Comparison of ENCODE assay signal across 8 mouse cellular contexts in the genomic region with DNA sequence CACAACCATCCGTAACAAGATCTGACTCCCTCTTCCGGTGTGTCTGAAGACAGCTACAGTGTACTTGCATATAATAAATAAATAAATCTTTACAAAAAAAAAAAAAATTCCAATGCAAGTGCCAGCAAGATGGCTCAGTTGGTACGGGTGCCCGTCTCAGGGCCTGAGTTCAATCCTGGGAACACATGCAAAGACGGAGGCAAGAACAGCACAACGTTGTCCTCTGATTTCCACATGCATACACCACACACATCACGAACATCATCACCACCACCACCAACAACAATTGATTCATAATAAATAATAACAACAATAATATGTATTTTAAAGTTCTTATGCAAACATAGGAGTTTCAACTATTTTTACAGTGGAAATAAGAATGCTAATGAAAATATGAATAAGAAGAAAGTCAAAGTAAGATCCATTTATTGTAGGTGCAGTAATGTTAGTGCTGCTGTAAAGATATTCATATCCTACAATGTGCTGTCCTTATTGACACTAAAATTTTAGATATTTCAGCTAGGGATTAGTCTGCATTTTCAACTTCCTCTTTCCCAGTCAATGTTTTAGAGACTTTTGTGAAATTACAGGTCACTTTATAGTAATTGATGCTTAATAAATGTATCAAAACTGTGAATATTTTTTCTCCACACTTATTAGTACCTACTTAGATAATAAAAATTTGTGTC. TPM values are rescaled to one million over a fixed set of nuclear protein-coding genes. Genes with fewer than 3 reads are reported as not detected.
DNase-seq lines count a peak whose midpoint lies in the region; ATAC-seq and TF ChIP-seq lines count a peak whose summit lies in the region.

No protein-coding gene starts in this region.

- H3K9ac ChIP-seq in kidney, embryonic 15.5 days, result no peak overlapping the region
- 0 out of 2 replicates have a peak overlapping the region, but pooled peaks have one; percentile 29 for H3K9ac ChIP-seq in hindbrain, embryonic 15.5 days
- no peak overlapping the region for H3K9ac ChIP-seq in midbrain, embryonic 16.5 days (ENCODE audit: low read depth, low read length)

- 73% methylated on average over 7 of the region's 7 CpGs for WGBS in kidney, embryonic 15.5 days
- WGBS in hindbrain, embryonic 15.5 days, result 43% methylated on average over 7 of the region's 7 CpGs
- 55% methylated on average over 7 of the region's 7 CpGs for WGBS in midbrain, embryonic 16.5 days

- H3K27me3 ChIP-seq in kidney, embryonic 15.5 days, result no peaks in the 10 kb centered on the region
- H3K27me3 ChIP-seq in hindbrain, embryonic 15.5 days, result no peaks in the 10 kb centered on the region
- H3K27me3 ChIP-seq in midbrain, embryonic 16.5 days (ENCODE audit: control insufficient read depth, insufficient read depth, low read depth, low read length), result no peaks in the 10 kb centered on the region

- no peak for ATAC-seq in kidney, embryonic 15.5 days (replicated peaks; ENCODE audit: low FRiP score)
- no peak for ATAC-seq in hindbrain, embryonic 15.5 days (ENCODE audit: low FRiP score, low read depth)
- no peak for ATAC-seq in midbrain, embryonic 16.5 days

- H3K9me3 ChIP-seq in kidney, embryonic 15.5 days (replicated peaks), result no peaks in the 10 kb centered on the region
- H3K9me3 ChIP-seq in hindbrain, embryonic 15.5 days, result no peaks in the 10 kb centered on the region
- H3K9me3 ChIP-seq in midbrain, embryonic 16.5 days (replicated peaks; ENCODE audit: control insufficient read depth, low read length, poor library complexity, severe bottlenecking), result no peaks in the 10 kb centered on the region

- H3K4me1 ChIP-seq in kidney, embryonic 15.5 days, result peaks cover 40% of the 10 kb centered on the region
- H3K4me1 ChIP-seq in bone marrow macrophage, adult 2 months (ENCODE audit: control insufficient read depth, insufficient read depth, low read length), result peaks cover 31% of the 10 kb centered on the region
- peaks cover 37% of the 10 kb centered on the region for H3K4me1 ChIP-seq in hindbrain, embryonic 15.5 days (replicated peaks)
- H3K4me1 ChIP-seq in midbrain, embryonic 16.5 days (ENCODE audit: control insufficient read depth, insufficient read depth, low read length), result peaks cover 31% of the 10 kb centered on the region

- no peaks in the 10 kb centered on the region for H3K36me3 ChIP-seq in kidney, embryonic 15.5 days
- H3K36me3 ChIP-seq in hindbrain, embryonic 15.5 days, result no peaks in the 10 kb centered on the region
- no peaks in the 10 kb centered on the region for H3K36me3 ChIP-seq in midbrain, embryonic 16.5 days (ENCODE audit: control insufficient read depth, insufficient read depth, low read length)

- DNase-seq in kidney, postnatal 10 days, result no peak
- DNase-seq in urinary bladder, postnatal 25 days (ENCODE audit: low spot score), result no peak
- DNase-seq in spleen, adult 12 weeks (ENCODE audit: low spot score), result no peak
- DNase-seq in natural killer cell, adult 2 months (ENCODE audit: low spot score in 2 of 2), result no peak

- H3K27ac ChIP-seq in kidney, embryonic 15.5 days, result no peak overlapping the region
- no peak overlapping the region for H3K27ac ChIP-seq in bone marrow macrophage, adult 2 months (ENCODE audit: insufficient read depth, low read depth, low read length)
- H3K27ac ChIP-seq in hindbrain, embryonic 15.5 days (replicated peaks), result peak overlapping the region; percentile 71; the same call in 1 of the 2 replicates
- peak overlapping the region; percentile 50; the same call in 1 of the 2 replicates for H3K27ac ChIP-seq in midbrain, embryonic 16.5 days (ENCODE audit: low read length)

- TF ChIP-seq CTCF in bone marrow macrophage, adult 2 months (IDR thresholded peaks at IDR 0.05; ENCODE audit: low read depth, low read length), result no peak

- no peak for TF ChIP-seq POLR2A in bone marrow macrophage, adult 2 months (IDR thresholded peaks at IDR 0.05; ENCODE audit: borderline replicate concordance, low read depth, low read length)

- peak overlapping the region; percentile 75 for H3K4me2 ChIP-seq in kidney, embryonic 15.5 days
- H3K4me2 ChIP-seq in hindbrain, embryonic 15.5 days, result peak overlapping the region; percentile 58
- peak overlapping the region; percentile 61 for H3K4me2 ChIP-seq in midbrain, embryonic 16.5 days (ENCODE audit: low read length)

- H3K4me3 ChIP-seq in kidney, embryonic 15.5 days (replicated peaks), result peak overlapping the region; percentile 21; the same call in 1 of the 2 replicates
- peak overlapping the region; percentile 12; the same call in 1 of the 2 replicates for H3K4me3 ChIP-seq in bone marrow macrophage, adult 2 months (ENCODE audit: insufficient read depth, low read length)
- peak overlapping the region; percentile 98 for H3K4me3 ChIP-seq in hindbrain, embryonic 15.5 days
- H3K4me3 ChIP-seq in midbrain, embryonic 16.5 days (ENCODE audit: low read depth, low read length), result peak overlapping the region; percentile 68

RNA-seq across cellular contexts. Expression of gene Cdk17, which starts 2.4 kb away (rescaled TPM):
- 16.7 and 17.2 TPM in 2 replicates for polyA plus RNA-seq in kidney, embryonic 15.5 days (2015; fragmentation: Nextera tagmentation; extraction: Ambion mirVana)
- 25.8 and 27.3 TPM in 2 replicates for polyA plus RNA-seq in bone marrow macrophage, adult 2 months (2012; ENCODE audit: insufficient read depth, insufficient read length, missing spikeins)
- polyA plus RNA-seq in hindbrain, embryonic 15.5 days (2015; fragmentation: Nextera tagmentation; extraction: Ambion mirVana), result 41.2 and 45.7 TPM in 2 replicates
- polyA plus RNA-seq in midbrain, embryonic 16.5 days (2015; fragmentation: Nextera tagmentation; extraction: Ambion mirVana), result 39.5 and 40.2 TPM in 2 replicates

Comparison
In these comparisons a context has a peak if more than half of its experiments do, and no peak if none do; other contexts are left out.
1. H3K27ac ChIP-seq: peak in hindbrain, embryonic 15.5 days (single experiment) and midbrain, embryonic 16.5 days (single experiment); none in kidney, embryonic 15.5 days (single experiment) and bone marrow macrophage, adult 2 months (single experiment).
2. H3K4me3 ChIP-seq: peak in every context shown above with its lines; median percentile 98 in hindbrain, embryonic 15.5 days; 68 in midbrain, embryonic 16.5 days; 21 in kidney, embryonic 15.5 days; 12 in bone marrow macrophage, adult 2 months.
3. Peak in every context shown above with its lines, with median percentiles within 50 percentile points of each other: H3K4me2 ChIP-seq.